In the genomic region with DNA sequence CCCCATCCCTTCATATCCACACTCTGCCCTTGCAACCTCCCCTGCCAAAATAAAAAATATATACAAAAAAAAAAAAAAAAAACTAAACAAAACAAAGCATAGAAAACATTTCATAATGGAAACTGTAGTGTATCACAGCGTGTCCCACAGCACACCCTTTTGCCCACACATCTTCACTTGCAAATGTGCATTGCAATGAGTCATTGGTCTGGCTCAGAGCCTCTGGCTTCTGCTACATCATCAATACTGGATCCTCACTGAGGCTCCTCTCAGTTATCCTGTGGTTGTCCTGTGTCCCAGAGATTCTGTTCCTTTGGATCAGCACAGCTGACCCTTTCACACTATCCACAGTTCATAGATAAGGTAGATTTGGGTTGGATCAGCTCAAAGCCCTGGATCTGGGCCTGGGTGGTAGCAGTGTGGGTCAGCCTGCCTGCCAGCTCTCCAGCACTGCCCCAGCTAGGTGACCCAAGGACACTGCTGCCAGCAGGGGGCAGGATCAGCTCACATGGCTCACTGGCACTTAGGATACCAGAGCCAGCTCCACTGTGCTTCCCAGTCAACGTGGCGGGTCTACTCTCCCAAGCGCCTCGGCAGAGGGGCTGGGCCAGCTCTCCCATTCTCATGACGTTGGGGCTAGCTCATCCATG, we compare ENCODE assay signal across 9 mouse cellular contexts. TPM values are rescaled to one million over a fixed set of nuclear protein-coding genes. Genes with fewer than 3 reads are reported as not detected.
DNase-seq lines count a peak whose midpoint lies in the region; ATAC-seq lines count a peak whose summit lies in the region.
"Had no signal": no experiment of that assay in that cellular context is flagged by ENCODE, and none has a peak within 500 bp of the region (broad histone marks: within the 10 kb centered on the region; RNA-seq: fewer than 3 reads in every experiment).

No protein-coding gene starts in this region.

- no peaks in the 10 kb centered on the region for H3K9me3 ChIP-seq in hindbrain, embryonic 10.5 days
- no peaks in the 10 kb centered on the region for H3K9me3 ChIP-seq in hindbrain, embryonic 13.5 days
- no peaks in the 10 kb centered on the region for H3K9me3 ChIP-seq in embryonic facial prominence, embryonic 14.5 days (ENCODE audit: control insufficient read depth, low read length)
- no peaks in the 10 kb centered on the region for H3K9me3 ChIP-seq in intestine, embryonic 15.5 days
- no peaks in the 10 kb centered on the region for H3K9me3 ChIP-seq in liver, embryonic 13.5 days (replicated peaks)
- H3K9me3 ChIP-seq: neural tube, embryonic 13.5 days had no signal

- H3K9ac ChIP-seq in hindbrain, embryonic 13.5 days, result no peak overlapping the region
- no peak overlapping the region for H3K9ac ChIP-seq in embryonic facial prominence, embryonic 14.5 days (ENCODE audit: low read depth, low read length)
- no peak overlapping the region for H3K9ac ChIP-seq in intestine, embryonic 15.5 days
- no peak overlapping the region for H3K9ac ChIP-seq in liver, embryonic 13.5 days
- H3K9ac ChIP-seq: neural tube, embryonic 13.5 days had no signal

- no peaks in the 10 kb centered on the region for H3K27me3 ChIP-seq in hindbrain, embryonic 10.5 days (ENCODE audit: insufficient read depth, poor library complexity, severe bottlenecking)
- no peaks in the 10 kb centered on the region for H3K27me3 ChIP-seq in hindbrain, embryonic 13.5 days
- no peaks in the 10 kb centered on the region for H3K27me3 ChIP-seq in embryonic facial prominence, embryonic 14.5 days (replicated peaks; ENCODE audit: control insufficient read depth, insufficient read depth, low read length)
- no peaks in the 10 kb centered on the region for H3K27me3 ChIP-seq in intestine, embryonic 15.5 days (replicated peaks)
- peaks cover 3% of the 10 kb centered on the region; the same call in 1 of the 2 replicates for H3K27me3 ChIP-seq in liver, embryonic 13.5 days
- H3K27me3 ChIP-seq: neural tube, embryonic 13.5 days had no signal

- no peak for ATAC-seq in hindbrain, embryonic 13.5 days (ENCODE audit: low FRiP score)
- 0 out of 2 replicates have a peak, but pooled peaks have one; percentile 14 for ATAC-seq in embryonic facial prominence, embryonic 14.5 days (ENCODE audit: low read depth)
- peak; percentile 57 for ATAC-seq in intestine, embryonic 15.5 days
- ATAC-seq in liver, embryonic 13.5 days (ENCODE audit: low read depth), result peak; percentile 66

- peaks cover 54% of the 10 kb centered on the region for H3K4me1 ChIP-seq in hindbrain, embryonic 10.5 days (replicated peaks)
- H3K4me1 ChIP-seq in hindbrain, embryonic 13.5 days (replicated peaks), result peaks cover 17% of the 10 kb centered on the region
- peaks cover 35% of the 10 kb centered on the region for H3K4me1 ChIP-seq in embryonic facial prominence, embryonic 14.5 days (ENCODE audit: control insufficient read depth, insufficient read depth, low read length)
- peaks cover 11% of the 10 kb centered on the region; the same call in 1 of the 2 replicates for H3K4me1 ChIP-seq in intestine, embryonic 15.5 days (replicated peaks)
- H3K4me1 ChIP-seq in liver, embryonic 13.5 days (replicated peaks), result peaks cover 32% of the 10 kb centered on the region

- 67% methylated on average over 6 of the region's 6 CpGs for WGBS in hindbrain, embryonic 10.5 days
- 60% methylated on average over 6 of the region's 6 CpGs for whole genome bisulfite sequencing in hindbrain, embryonic 13.5 days
- 84% methylated on average over 6 of the region's 6 CpGs for WGBS in embryonic facial prominence, embryonic 14.5 days
- WGBS in intestine, embryonic 15.5 days, result 55% methylated on average over 6 of the region's 6 CpGs
- 49% methylated on average over 6 of the region's 6 CpGs for WGBS in liver, embryonic 13.5 days (ENCODE audit: insufficient replicate concordance)

- H3K27ac ChIP-seq in hindbrain, embryonic 10.5 days, result 0 out of 2 replicates have a peak overlapping the region, but pooled peaks have one; percentile 6
- no peak overlapping the region for H3K27ac ChIP-seq in hindbrain, embryonic 13.5 days
- H3K27ac ChIP-seq in embryonic facial prominence, embryonic 14.5 days (replicated peaks; ENCODE audit: low read depth, low read length), result peak overlapping the region; percentile 61; the same call in 1 of the 2 replicates
- H3K27ac ChIP-seq in intestine, embryonic 15.5 days, result no peak overlapping the region
- no peak overlapping the region for H3K27ac ChIP-seq in liver, embryonic 13.5 days
- H3K27ac ChIP-seq: neural tube, embryonic 13.5 days had no signal

- peak; percentile 63 for DNase-seq in hindbrain, embryonic 10.5 days (ENCODE audit: low spot score)
- DNase-seq in T-cell, adult 2 months (ENCODE audit: low spot score), result peak; percentile 38
- no peak for DNase-seq in embryonic facial prominence, embryonic 14.5 days (ENCODE audit: low spot score)
- DNase-seq in liver, embryonic 13.5 days, result peak; percentile 53
- peak; percentile 43 for DNase-seq in ovary, postnatal 14 days (ENCODE audit: low spot score)
- peak; percentile 70 for DNase-seq in thymus, postnatal 25 days

- H3K4me3 ChIP-seq in hindbrain, embryonic 10.5 days, result no peak overlapping the region
- H3K4me3 ChIP-seq in hindbrain, embryonic 13.5 days, result no peak overlapping the region
- H3K4me3 ChIP-seq in embryonic facial prominence, embryonic 14.5 days (ENCODE audit: low read depth, low read length), result no peak overlapping the region
- H3K4me3 ChIP-seq in intestine, embryonic 15.5 days (replicated peaks), result no peak overlapping the region
- no peak overlapping the region for H3K4me3 ChIP-seq in liver, embryonic 13.5 days (replicated peaks)
- H3K4me3 ChIP-seq: neural tube, embryonic 13.5 days had no signal

- H3K36me3 ChIP-seq in hindbrain, embryonic 10.5 days, result no peaks in the 10 kb centered on the region
- no peaks in the 10 kb centered on the region for H3K36me3 ChIP-seq in hindbrain, embryonic 13.5 days
- no peaks in the 10 kb centered on the region for H3K36me3 ChIP-seq in embryonic facial prominence, embryonic 14.5 days (ENCODE audit: control insufficient read depth, insufficient read depth, low read length)
- H3K36me3 ChIP-seq in intestine, embryonic 15.5 days, result no peaks in the 10 kb centered on the region
- H3K36me3 ChIP-seq in liver, embryonic 13.5 days, result no peaks in the 10 kb centered on the region
- H3K36me3 ChIP-seq: neural tube, embryonic 13.5 days had no signal

- no peak overlapping the region for H3K4me2 ChIP-seq in hindbrain, embryonic 13.5 days
- no peak overlapping the region for H3K4me2 ChIP-seq in embryonic facial prominence, embryonic 14.5 days (ENCODE audit: low read depth, low read length)
- H3K4me2 ChIP-seq in intestine, embryonic 15.5 days (replicated peaks), result no peak overlapping the region
- H3K4me2 ChIP-seq in liver, embryonic 13.5 days, result no peak overlapping the region
- H3K4me2 ChIP-seq: neural tube, embryonic 13.5 days had no signal

RNA-seq across cellular contexts. Expression of a gene that starts 7.4 kb away (rescaled TPM):
- 556 and 636 TPM in 2 replicates for polyA plus RNA-seq in hindbrain, embryonic 10.5 days (2016; fragmentation: Nextera tagmentation; extraction: Ambion mirVana)
- polyA plus RNA-seq in hindbrain, embryonic 13.5 days (2015; fragmentation: Nextera tagmentation; extraction: Ambion mirVana), result 514 and 518 TPM in 2 replicates
- polyA plus RNA-seq in embryonic facial prominence, embryonic 14.5 days (2014; fragmentation: Nextera tagmentation; extraction: Ambion mirVana), result 649 and 733 TPM in 2 replicates
- polyA plus RNA-seq in intestine, embryonic 15.5 days (2015; fragmentation: Nextera tagmentation; extraction: Ambion mirVana), result 462 and 512 TPM in 2 replicates
- 114 and 134 TPM in 2 replicates for polyA plus RNA-seq in liver, embryonic 13.5 days (2015; fragmentation: Nextera tagmentation; extraction: Ambion mirVana)

Comparison
In these comparisons a context has a peak if more than half of its experiments do, and no peak if none do; other contexts are left out.
1. H3K27ac ChIP-seq: peak in hindbrain, embryonic 10.5 days (single experiment) and embryonic facial prominence, embryonic 14.5 days (single experiment); none in hindbrain, embryonic 13.5 days (single experiment), intestine, embryonic 15.5 days (single experiment) and liver, embryonic 13.5 days (single experiment).